Mouse (Mus musculus): ENCODE measurements around the gene Wnt6.

- TF ChIP-seq CTCF (IDR thresholded peaks at IDR 0.05; ENCODE audit: low read depth) = 0 out of 2 replicates have a peak, but pooled peaks have one; percentile 4
- no peak for TF ChIP-seq EP300 (IDR thresholded peaks at IDR 0.05; ENCODE audit: low read depth)
Observed at GRCm38 (mm10) chr1:74788603-74789176, 17.0 kb downstream of the Wnt6 start.

Data from heart, postnatal 0 days (tissue).